Mouse (Mus musculus) retina, postnatal 1 day (tissue): ENCODE measurements around the gene Atoh8.

Source experiments
- DNase-seq: peaks from one replicate; pipeline ENCODE4 v3.0.0-alpha.2; 2012

The Atoh8 gene

GRCm38 (mm10) chr6:72225686-72226085 is 9.7 kb downstream of the Atoh8 start:
- DNase-seq: no peak

- DNase-seq: no peak
These were observed 11.5 kb downstream of the Atoh8 start for GRCm38 (mm10) chr6:72223892-72224291.

GRCm38 (mm10) chr6:72222876-72223275 is 12.5 kb downstream of the Atoh8 start:
- no peak for DNase-seq

- peak; percentile 96 for DNase-seq
These were observed 13.1 kb downstream of the Atoh8 start for GRCm38 (mm10) chr6:72222271-72222724.

GRCm38 (mm10) chr6:72221271-72221670 is 14.1 kb downstream of the Atoh8 start:
- peak; percentile 32 for DNase-seq

GRCm38 (mm10) chr6:72219549-72219948 is 15.8 kb downstream of the Atoh8 start:
- DNase-seq: no peak

GRCm38 (mm10) chr6:72218281-72218680 is 17.1 kb downstream of the Atoh8 start:
- no peak for DNase-seq

- DNase-seq: no peak
These were observed 18.0 kb downstream of the Atoh8 start for GRCm38 (mm10) chr6:72217415-72217784.

GRCm38 (mm10) chr6:72216681-72217414 is 18.5 kb downstream of the Atoh8 start:
- DNase-seq: peak; percentile 99

GRCm38 (mm10) chr6:72215582-72215981 is 19.8 kb downstream of the Atoh8 start:
- peak; percentile 35 for DNase-seq

GRCm38 (mm10) chr6:72211360-72211759 is 24.0 kb downstream of the Atoh8 start:
- DNase-seq: peak; percentile 69

GRCm38 (mm10) chr6:72210823-72211222 is 24.6 kb downstream of the Atoh8 start:
- DNase-seq: no peak

- DNase-seq: no peak
These were observed 25.6 kb downstream of the Atoh8 start for GRCm38 (mm10) chr6:72209738-72210137.

GRCm38 (mm10) chr6:72208406-72209045 is 26.9 kb downstream of the Atoh8 start:
- DNase-seq: no peak

- no peak for DNase-seq
These were observed 29.4 kb downstream of the Atoh8 start for GRCm38 (mm10) chr6:72206021-72206420.

GRCm38 (mm10) chr6:72204858-72205257 is 30.5 kb downstream of the Atoh8 start:
- no peak for DNase-seq

GRCm38 (mm10) chr6:72203279-72203678 is 32.1 kb downstream of the Atoh8 start:
- no peak for DNase-seq

GRCm38 (mm10) chr6:72202732-72203131 is 32.6 kb downstream of the Atoh8 start:
- DNase-seq: no peak

GRCm38 (mm10) chr6:72200595-72201256 is 34.7 kb downstream of the Atoh8 start:
- peak; percentile 89 for DNase-seq

- no peak for DNase-seq
These were observed 37.9 kb downstream of the Atoh8 start for GRCm38 (mm10) chr6:72197515-72197914.

GRCm38 (mm10) chr6:72196660-72197059 is 38.7 kb downstream of the Atoh8 start:
- DNase-seq: no peak

- no peak for DNase-seq
These were observed 44.8 kb downstream of the Atoh8 start for GRCm38 (mm10) chr6:72190577-72190976.

GRCm38 (mm10) chr6:72190120-72190519 is 45.3 kb downstream of the Atoh8 start:
- no peak for DNase-seq
